Comparison of ENCODE assay signal across 18 mouse cellular contexts in the genomic region with DNA sequence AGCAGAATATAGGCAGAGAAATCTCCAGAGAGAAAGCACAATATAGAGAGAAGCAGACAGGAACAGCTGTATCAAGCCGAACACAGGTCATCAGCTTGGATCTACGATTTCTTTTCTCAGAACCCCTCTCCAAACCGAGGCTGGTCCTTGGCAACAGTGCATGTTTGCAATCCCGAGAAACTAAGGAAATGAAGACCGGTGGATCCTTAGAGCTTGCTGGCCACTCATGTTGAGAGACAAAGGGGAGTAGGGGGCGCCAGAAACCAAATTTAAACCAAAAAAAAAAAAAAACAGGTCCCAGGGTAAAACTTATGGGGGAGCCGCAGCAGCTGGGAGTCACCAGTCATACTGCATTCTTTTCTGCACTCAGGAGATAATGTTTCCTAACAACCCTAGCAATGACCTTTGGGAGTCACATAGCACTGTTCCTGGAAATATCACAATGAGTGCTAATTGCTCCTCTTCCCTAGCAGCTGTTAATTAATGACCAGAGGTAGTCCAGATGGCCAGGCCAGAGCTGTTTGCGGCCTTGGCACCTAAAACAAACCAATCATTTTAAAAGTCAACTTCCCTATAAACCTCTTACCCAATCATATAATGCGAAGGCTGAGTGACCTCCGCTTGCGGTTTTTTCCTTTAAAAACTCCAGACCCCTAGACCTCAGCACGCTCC. TPM values are rescaled to one million over a fixed set of nuclear protein-coding genes. Genes with fewer than 3 reads are reported as not detected.
DNase-seq lines count a peak whose midpoint lies in the region; ATAC-seq and TF ChIP-seq lines count a peak whose summit lies in the region.
"Had no signal": no experiment of that assay in that cellular context is flagged by ENCODE, and none has a peak within 500 bp of the region (broad histone marks: within the 10 kb centered on the region; RNA-seq: fewer than 3 reads in every experiment).

No protein-coding gene starts in this region.

- H3K4me1 ChIP-seq in liver, adult 2 months (ENCODE audit: control insufficient read depth, insufficient read depth, low read length): peaks cover 2% of the 10 kb centered on the region; the same call in 1 of the 2 replicates
- no peaks in the 10 kb centered on the region for H3K4me1 ChIP-seq in liver, postnatal 0 days (ENCODE audit: insufficient read depth)
- no peaks in the 10 kb centered on the region for H3K4me1 ChIP-seq in intestine, embryonic 15.5 days (replicated peaks)
- H3K4me1 ChIP-seq in kidney, postnatal 0 days (replicated peaks; ENCODE audit: insufficient read depth, low read length): no peaks in the 10 kb centered on the region
- H3K4me1 ChIP-seq in heart, embryonic 10.5 days: no peaks in the 10 kb centered on the region
- no peaks in the 10 kb centered on the region for H3K4me1 ChIP-seq in midbrain, embryonic 14.5 days (ENCODE audit: control insufficient read depth, insufficient read depth, low read length)
- H3K4me1 ChIP-seq: forebrain, embryonic 12.5 days; heart, embryonic 13.5 days; hindbrain, embryonic 10.5 days; limb, embryonic 13.5 days; liver, embryonic 15.5 days; midbrain, embryonic 13.5 days had no signal

- TF ChIP-seq EP300 in liver, postnatal 0 days (IDR thresholded peaks at IDR 0.05; ENCODE audit: low read depth): no peak

- peak; percentile 86 for DNase-seq in liver, adult 2 months (ENCODE audit: extremely low read depth, low read depth, low spot score)
- no peak for DNase-seq in liver, postnatal 0 days
- DNase-seq in kidney, postnatal 0 days (ENCODE audit: low spot score): peak; percentile 40
- no peak for DNase-seq in heart, adult 11 months
- DNase-seq in heart, embryonic 10.5 days (ENCODE audit: low spot score): no peak
- DNase-seq in midbrain, embryonic 14.5 days: no peak
- DNase-seq: B cell, adult 2 months; cerebellum, postnatal 10 days; layer of hippocampus, adult 9-11 months; thymus, postnatal 4 days had no signal

- H3K9ac ChIP-seq in liver, adult 2 months (ENCODE audit: low read depth, low read length): no peak overlapping the region
- H3K9ac ChIP-seq in liver, postnatal 0 days (replicated peaks): no peak overlapping the region
- no peak overlapping the region for H3K9ac ChIP-seq in intestine, embryonic 15.5 days
- H3K9ac ChIP-seq in kidney, postnatal 0 days (ENCODE audit: low read depth, low read length): no peak overlapping the region
- no peak overlapping the region for H3K9ac ChIP-seq in midbrain, embryonic 14.5 days (replicated peaks; ENCODE audit: low read length)
- H3K9ac ChIP-seq: forebrain, embryonic 12.5 days; heart, embryonic 13.5 days; limb, embryonic 13.5 days; liver, embryonic 15.5 days; midbrain, embryonic 13.5 days had no signal

- H3K36me3 ChIP-seq in liver, adult 2 months (ENCODE audit: control insufficient read depth, insufficient read depth, low read length): no peaks in the 10 kb centered on the region
- no peaks in the 10 kb centered on the region for H3K36me3 ChIP-seq in liver, postnatal 0 days (replicated peaks; ENCODE audit: insufficient read depth, low read length)
- no peaks in the 10 kb centered on the region for H3K36me3 ChIP-seq in intestine, embryonic 15.5 days
- no peaks in the 10 kb centered on the region for H3K36me3 ChIP-seq in kidney, postnatal 0 days (ENCODE audit: insufficient read depth, low read length)
- H3K36me3 ChIP-seq in heart, embryonic 10.5 days: peaks cover 3% of the 10 kb centered on the region
- no peaks in the 10 kb centered on the region for H3K36me3 ChIP-seq in midbrain, embryonic 14.5 days (ENCODE audit: control insufficient read depth, insufficient read depth, low read length)
- H3K36me3 ChIP-seq: liver, embryonic 15.5 days had no signal

- H3K79me2 ChIP-seq in liver, adult 2 months (ENCODE audit: control insufficient read depth, insufficient read depth, low read length): no peaks in the 10 kb centered on the region

- no peak overlapping the region for H3K4me2 ChIP-seq in liver, postnatal 0 days (ENCODE audit: low read depth, low read length)
- no peak overlapping the region for H3K4me2 ChIP-seq in intestine, embryonic 15.5 days (replicated peaks)
- no peak overlapping the region for H3K4me2 ChIP-seq in kidney, postnatal 0 days (ENCODE audit: low read length)
- no peak overlapping the region for H3K4me2 ChIP-seq in midbrain, embryonic 14.5 days (ENCODE audit: low read length)
- H3K4me2 ChIP-seq: forebrain, embryonic 12.5 days; heart, embryonic 13.5 days; limb, embryonic 13.5 days; liver, embryonic 15.5 days; midbrain, embryonic 13.5 days had no signal

- H3K27me3 ChIP-seq in liver, adult 2 months (ENCODE audit: control insufficient read depth, insufficient read depth, low read length): no peaks in the 10 kb centered on the region
- H3K27me3 ChIP-seq in liver, postnatal 0 days (ENCODE audit: insufficient read depth, low read length): no peaks in the 10 kb centered on the region
- H3K27me3 ChIP-seq in intestine, embryonic 15.5 days (replicated peaks): no peaks in the 10 kb centered on the region
- H3K27me3 ChIP-seq in kidney, postnatal 0 days (ENCODE audit: insufficient read depth, low read length): no peaks in the 10 kb centered on the region
- H3K27me3 ChIP-seq in heart, embryonic 10.5 days (ENCODE audit: insufficient read depth, poor library complexity, severe bottlenecking): no peaks in the 10 kb centered on the region
- H3K27me3 ChIP-seq in midbrain, embryonic 14.5 days (ENCODE audit: control insufficient read depth, insufficient read depth, low read length): no peaks in the 10 kb centered on the region
- H3K27me3 ChIP-seq: forebrain, embryonic 12.5 days; heart, embryonic 13.5 days; limb, embryonic 13.5 days; liver, embryonic 15.5 days; midbrain, embryonic 13.5 days had no signal

- 64% methylated on average over 12 of the region's 12 CpGs for WGBS in liver, adult 2 months
- WGBS in liver, postnatal 0 days (ENCODE audit: insufficient replicate concordance): 75% methylated on average over 12 of the region's 12 CpGs
- 74% methylated on average over 12 of the region's 12 CpGs for WGBS in intestine, embryonic 15.5 days
- WGBS in kidney, postnatal 0 days: 66% methylated on average over 12 of the region's 12 CpGs
- 77% methylated on average over 12 of the region's 12 CpGs for WGBS in heart, embryonic 10.5 days
- WGBS in midbrain, embryonic 14.5 days: 84% methylated on average over 12 of the region's 12 CpGs

- H3K4me3 ChIP-seq in liver, adult 2 months (ENCODE audit: insufficient read depth, low read depth, low read length): no peak overlapping the region
- no peak overlapping the region for H3K4me3 ChIP-seq in liver, postnatal 0 days (ENCODE audit: low read depth, low read length)
- no peak overlapping the region for H3K4me3 ChIP-seq in intestine, embryonic 15.5 days (replicated peaks)
- no peak overlapping the region for H3K4me3 ChIP-seq in kidney, postnatal 0 days (replicated peaks; ENCODE audit: low read depth, low read length)
- no peak overlapping the region for H3K4me3 ChIP-seq in heart, embryonic 10.5 days
- H3K4me3 ChIP-seq in midbrain, embryonic 14.5 days (replicated peaks; ENCODE audit: low read depth, low read length): no peak overlapping the region
- H3K4me3 ChIP-seq: forebrain, embryonic 12.5 days; heart, embryonic 13.5 days; hindbrain, embryonic 10.5 days; limb, embryonic 13.5 days; liver, embryonic 15.5 days; midbrain, embryonic 13.5 days had no signal

- H3K27ac ChIP-seq in liver, adult 2 months (replicated peaks; ENCODE audit: insufficient read depth, low read depth, low read length): no peak overlapping the region
- no peak overlapping the region for H3K27ac ChIP-seq in liver, postnatal 0 days (ENCODE audit: low read depth)
- H3K27ac ChIP-seq in intestine, embryonic 15.5 days: no peak overlapping the region
- H3K27ac ChIP-seq in kidney, postnatal 0 days: no peak overlapping the region
- no peak overlapping the region for H3K27ac ChIP-seq in heart, embryonic 10.5 days
- no peak overlapping the region for H3K27ac ChIP-seq in midbrain, embryonic 14.5 days (replicated peaks; ENCODE audit: low read depth, low read length)
- H3K27ac ChIP-seq: forebrain, embryonic 12.5 days; heart, embryonic 13.5 days; hindbrain, embryonic 10.5 days; limb, embryonic 13.5 days; liver, embryonic 15.5 days; midbrain, embryonic 13.5 days had no signal

- no peak for ATAC-seq in liver, postnatal 0 days
- peak; percentile 47 for ATAC-seq in intestine, embryonic 15.5 days
- no peak for ATAC-seq in kidney, postnatal 0 days (replicated peaks; ENCODE audit: low FRiP score, low read depth)
- no peak for ATAC-seq in midbrain, embryonic 14.5 days (ENCODE audit: low FRiP score, low TSS enrichment)
- ATAC-seq: midbrain, embryonic 13.5 days had no signal

- no peaks in the 10 kb centered on the region for H3K9me3 ChIP-seq in liver, postnatal 0 days (ENCODE audit: low read length)
- H3K9me3 ChIP-seq in intestine, embryonic 15.5 days: no peaks in the 10 kb centered on the region
- H3K9me3 ChIP-seq in kidney, postnatal 0 days (replicated peaks; ENCODE audit: low read length): no peaks in the 10 kb centered on the region
- H3K9me3 ChIP-seq in heart, embryonic 10.5 days: no peaks in the 10 kb centered on the region
- no peaks in the 10 kb centered on the region for H3K9me3 ChIP-seq in midbrain, embryonic 14.5 days (ENCODE audit: control insufficient read depth, low read length)
- H3K9me3 ChIP-seq: forebrain, embryonic 12.5 days; G1E; heart, embryonic 13.5 days; hindbrain, embryonic 10.5 days; limb, embryonic 13.5 days; liver, embryonic 15.5 days; midbrain, embryonic 13.5 days had no signal

- no peak for TF ChIP-seq POLR2A in liver, adult 2 months (IDR thresholded peaks at IDR 0.05; ENCODE audit: extremely low read depth, insufficient read depth, low read length)

- TF ChIP-seq CTCF in liver, adult 2 months (IDR thresholded peaks at IDR 0.05; ENCODE audit: low read depth, low read length): no peak
- no peak for TF ChIP-seq CTCF in liver, postnatal 0 days (IDR thresholded peaks at IDR 0.05; ENCODE audit: low read depth)
- TF ChIP-seq CTCF in kidney, postnatal 0 days (IDR thresholded peaks at IDR 0.05; ENCODE audit: low read depth): no peak

RNA-seq across cellular contexts. Expression of gene Abracl, which starts 19.0 kb away (rescaled TPM):
- 13.2 and 14.3 TPM in 2 replicates for total RNA-seq in liver, adult 2 months (2014; rRNA removed)
- polyA plus RNA-seq in liver, adult 2 months (2012; rRNA removed): 5.8 and 6.3 TPM in 2 replicates
- 58.6 and 61.7 TPM in 2 replicates for polyA plus RNA-seq in liver, postnatal 0 days (2015; fragmentation: Nextera tagmentation; extraction: Ambion mirVana)
- polyA plus RNA-seq in intestine, embryonic 15.5 days (2015; fragmentation: Nextera tagmentation; extraction: Ambion mirVana): 162 and 194 TPM in 2 replicates
- 192 and 194 TPM in 2 replicates for polyA plus RNA-seq in kidney, postnatal 0 days (2015; fragmentation: Nextera tagmentation; extraction: Ambion mirVana)
- polyA plus RNA-seq in heart, embryonic 10.5 days (2016; fragmentation: Nextera tagmentation; extraction: Ambion mirVana): 190 and 216 TPM in 2 replicates
- polyA plus RNA-seq in midbrain, embryonic 14.5 days (2014; fragmentation: Nextera tagmentation; extraction: Ambion mirVana): 69.0 and 90.6 TPM in 2 replicates

RNA-seq across cellular contexts. Expression of gene Reps1, which starts 51.6 kb away (rescaled TPM):
- 12.2 and 12.4 TPM in 2 replicates for total RNA-seq in liver, adult 2 months (2014; rRNA removed)
- polyA plus RNA-seq in liver, adult 2 months (2012; rRNA removed): 16.0 and 17.6 TPM in 2 replicates
- polyA plus RNA-seq in liver, postnatal 0 days (2015; fragmentation: Nextera tagmentation; extraction: Ambion mirVana): 5.6 and 6.7 TPM in 2 replicates
- 14.8 and 15.1 TPM in 2 replicates for polyA plus RNA-seq in intestine, embryonic 15.5 days (2015; fragmentation: Nextera tagmentation; extraction: Ambion mirVana)
- 13.7 and 19.5 TPM in 2 replicates for polyA plus RNA-seq in kidney, postnatal 0 days (2015; fragmentation: Nextera tagmentation; extraction: Ambion mirVana)
- 10.2 and 10.6 TPM in 2 replicates for polyA plus RNA-seq in heart, embryonic 10.5 days (2016; fragmentation: Nextera tagmentation; extraction: Ambion mirVana)
- polyA plus RNA-seq in midbrain, embryonic 14.5 days (2014; fragmentation: Nextera tagmentation; extraction: Ambion mirVana): 23.1 and 27.5 TPM in 2 replicates

RNA-seq across cellular contexts. Expression of gene Heca, which starts 56.2 kb away (rescaled TPM):
- total RNA-seq in liver, adult 2 months (2014; rRNA removed): 25.2 and 27.9 TPM in 2 replicates
- 7.5 and 15.1 TPM in 2 replicates for polyA plus RNA-seq in liver, adult 2 months (2012; rRNA removed)
- polyA plus RNA-seq in liver, postnatal 0 days (2015; fragmentation: Nextera tagmentation; extraction: Ambion mirVana): 2.3 and 2.4 TPM in 2 replicates
- 3.2 and 3.5 TPM in 2 replicates for polyA plus RNA-seq in intestine, embryonic 15.5 days (2015; fragmentation: Nextera tagmentation; extraction: Ambion mirVana)
- 4.2 and 5.0 TPM in 2 replicates for polyA plus RNA-seq in kidney, postnatal 0 days (2015; fragmentation: Nextera tagmentation; extraction: Ambion mirVana)
- 2.9 TPM in 2 replicates for polyA plus RNA-seq in heart, embryonic 10.5 days (2016; fragmentation: Nextera tagmentation; extraction: Ambion mirVana)
- polyA plus RNA-seq in midbrain, embryonic 14.5 days (2014; fragmentation: Nextera tagmentation; extraction: Ambion mirVana): 7.3 and 8.9 TPM in 2 replicates

Comparison
In these comparisons a context has a peak if more than half of its experiments do, and no peak if none do; other contexts are left out.
1. DNase-seq: peak in liver, adult 2 months (single experiment) and kidney, postnatal 0 days (single experiment); none in liver, postnatal 0 days (single experiment), heart, adult 11 months (single experiment), heart, embryonic 10.5 days (single experiment) and midbrain, embryonic 14.5 days (single experiment).